Mouse (Mus musculus): ENCODE measurements around the gene C2cd2.
"Not testable (repeated sequence)": the region's sequence is repeated elsewhere in the genome, so short reads cannot be mapped to it uniquely, and the experiment has no call there.

Gene C2cd2

DNA sequence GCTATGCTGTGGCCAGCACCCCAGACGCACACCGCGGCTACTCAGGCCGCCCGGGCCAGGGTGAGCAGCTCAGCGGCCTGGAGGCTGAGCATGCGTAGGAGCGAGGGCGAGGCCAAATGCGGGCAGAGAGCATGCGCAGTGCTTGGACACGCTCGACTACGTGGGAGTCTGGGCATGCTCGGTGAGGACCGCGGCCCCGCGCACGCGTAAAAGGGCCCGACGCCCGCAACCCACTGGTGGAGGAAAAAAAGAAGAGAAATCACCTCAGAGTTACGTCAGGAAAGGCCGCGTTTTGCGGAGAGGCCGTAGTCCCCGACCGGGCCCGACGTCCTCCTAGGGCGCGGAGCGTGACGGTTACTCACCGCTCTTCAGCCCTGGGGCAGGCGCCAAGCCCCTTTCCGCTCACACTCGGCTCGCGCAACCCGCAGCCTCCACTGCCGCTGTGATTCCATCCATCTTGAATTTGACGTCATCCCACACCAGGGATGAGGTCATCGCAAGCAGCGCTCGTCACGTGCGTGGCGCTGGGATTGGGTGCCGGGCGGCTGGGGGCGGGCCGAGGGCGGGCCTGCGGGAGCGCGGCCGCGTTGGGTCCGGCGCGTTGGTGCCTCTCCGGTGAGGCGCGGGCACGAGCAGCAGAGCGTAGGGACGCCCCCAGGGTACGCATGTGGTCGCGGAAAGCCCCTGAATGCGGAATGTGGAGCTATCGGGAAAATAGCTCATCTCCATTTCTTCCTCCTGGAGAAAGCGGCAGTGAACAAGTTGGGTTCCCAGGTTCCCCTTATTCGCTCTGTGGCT, at the start of gene C2cd2, which contains the start of gene Zbtb21:
Gene C2cd2, minus strand, starts transcription at position 448 of the 798 bp plus-strand sequence.
Gene Zbtb21, minus strand, starts transcription at position 472 of the 798 bp plus-strand sequence.
- DNase-seq (ENCODE audit: low spot score in 2 of 2) = peak; percentile 90 to 97

DNA sequence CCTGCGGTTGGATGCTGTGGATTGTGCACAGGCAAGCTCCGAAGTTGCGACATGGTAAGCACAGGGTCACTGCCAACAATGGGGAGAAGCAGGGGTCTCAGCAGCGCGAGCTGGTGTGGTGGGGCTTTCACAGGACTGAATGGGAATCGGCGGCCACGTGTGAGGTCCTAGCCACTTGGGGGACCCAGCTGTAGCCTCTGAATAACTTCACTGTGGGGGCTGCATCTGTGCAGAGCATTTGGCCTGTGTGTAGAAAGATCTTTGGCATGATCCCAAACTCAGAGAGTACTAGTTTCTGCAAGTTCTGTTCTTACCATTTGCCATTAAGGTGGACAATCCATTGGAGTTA, 35.0 kb upstream of the C2cd2 start:
- DNase-seq (ENCODE audit: low spot score in 2 of 2) = not testable (repeated sequence)

DNA sequence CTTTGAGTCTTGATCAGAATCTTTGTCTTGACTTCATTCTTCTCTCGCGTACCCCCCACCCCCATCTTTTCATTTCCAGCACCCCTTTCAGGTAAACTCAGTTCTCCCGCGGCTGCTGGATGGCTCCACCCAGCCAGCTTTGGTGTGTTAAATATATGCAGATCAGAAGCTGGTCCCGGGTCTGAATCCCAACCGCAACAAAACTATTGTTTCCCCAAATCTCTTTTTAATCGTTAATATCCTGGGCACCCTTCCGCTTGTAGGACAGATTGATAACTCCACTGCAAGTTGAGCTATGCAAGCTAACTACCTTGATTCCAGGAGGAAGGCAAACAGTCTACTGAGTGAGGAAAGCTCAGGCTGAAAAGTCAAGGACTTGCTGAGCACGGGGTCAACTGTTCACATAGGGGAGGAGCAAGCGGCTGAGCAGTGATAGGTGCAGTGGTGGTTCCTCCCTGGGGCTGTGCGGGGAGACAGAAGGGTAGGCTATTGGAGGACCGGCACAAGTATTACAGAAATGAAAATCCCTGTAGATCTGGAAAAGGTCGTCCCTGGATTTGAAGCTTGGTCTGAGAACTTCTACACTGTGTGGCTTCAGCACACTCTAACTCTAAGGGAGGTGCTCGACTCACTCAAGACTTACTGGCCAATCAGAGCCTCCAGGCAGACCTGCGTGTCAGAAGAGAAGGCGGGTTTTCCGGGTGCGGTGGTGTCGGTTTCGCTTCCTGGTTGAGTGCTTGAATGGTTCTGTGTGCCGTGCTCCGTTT, 34.4 kb upstream of the C2cd2 start, which contains the start of gene B230307C23Rik:
Gene B230307C23Rik, plus strand, starts transcription at position 700 of the 767 bp plus-strand sequence.
- DNase-seq (ENCODE audit: low spot score in 2 of 2) = peak; percentile 80 to 88

DNA sequence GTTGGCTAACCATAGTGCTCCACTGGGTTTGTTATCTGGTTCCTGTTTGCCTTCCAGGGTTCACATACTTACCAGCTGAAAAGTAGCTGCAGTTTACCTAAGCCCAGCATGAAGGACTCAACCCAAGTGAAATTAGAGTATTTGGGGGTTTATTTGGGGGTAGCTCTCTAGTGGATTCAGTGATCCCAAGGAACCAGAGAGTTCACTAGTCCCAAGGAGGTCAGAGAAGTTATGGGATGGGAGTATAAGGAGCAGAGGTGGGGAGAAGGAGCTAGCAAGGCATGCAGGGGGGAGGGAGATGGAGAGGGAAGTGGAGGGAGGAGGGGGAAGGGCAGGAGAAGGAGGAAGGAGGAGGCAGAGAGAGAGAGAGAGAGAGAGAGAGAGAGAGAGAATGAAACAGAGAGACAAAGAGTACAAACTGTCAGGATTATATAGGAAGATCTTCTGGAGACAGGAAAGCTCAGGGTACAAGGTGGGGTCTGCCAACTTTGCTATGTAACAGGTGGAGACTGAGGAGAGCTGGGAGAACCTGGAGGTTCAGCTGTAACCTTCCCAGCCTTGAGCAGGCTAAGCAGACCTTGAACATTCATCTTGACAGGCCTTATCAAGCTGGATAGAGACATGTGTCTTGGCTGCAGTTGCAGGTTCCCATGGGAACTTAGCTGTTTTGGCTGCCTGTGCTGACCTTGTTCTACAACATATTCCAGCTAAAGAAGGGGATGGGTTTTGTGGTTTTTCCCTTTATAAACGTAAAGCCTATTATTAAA, 33.6 kb upstream of the C2cd2 start:
- peak; percentile 2 to 31 for DNase-seq (ENCODE audit: low spot score in 2 of 2)

DNA sequence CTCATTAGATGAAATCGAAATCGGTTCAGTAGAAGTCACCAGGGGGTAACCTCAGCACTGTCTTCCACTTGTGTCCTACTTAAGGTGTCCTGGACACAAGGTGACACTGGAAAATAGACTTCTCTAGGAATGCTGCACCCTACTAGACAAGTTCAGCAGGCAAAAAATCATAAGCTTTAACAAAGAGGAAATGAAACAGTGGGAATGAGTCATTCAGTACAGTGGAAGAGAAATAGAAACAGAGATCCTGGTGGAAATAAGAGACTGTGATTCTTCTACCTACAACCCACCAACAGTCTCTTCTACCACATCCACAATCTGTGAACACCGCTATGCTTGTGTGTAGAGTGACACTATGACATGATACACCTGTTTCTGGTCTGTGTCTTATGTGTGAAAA, 30.1 kb upstream of the C2cd2 start:
- not testable (repeated sequence) for DNase-seq (ENCODE audit: low spot score in 2 of 2)

DNA sequence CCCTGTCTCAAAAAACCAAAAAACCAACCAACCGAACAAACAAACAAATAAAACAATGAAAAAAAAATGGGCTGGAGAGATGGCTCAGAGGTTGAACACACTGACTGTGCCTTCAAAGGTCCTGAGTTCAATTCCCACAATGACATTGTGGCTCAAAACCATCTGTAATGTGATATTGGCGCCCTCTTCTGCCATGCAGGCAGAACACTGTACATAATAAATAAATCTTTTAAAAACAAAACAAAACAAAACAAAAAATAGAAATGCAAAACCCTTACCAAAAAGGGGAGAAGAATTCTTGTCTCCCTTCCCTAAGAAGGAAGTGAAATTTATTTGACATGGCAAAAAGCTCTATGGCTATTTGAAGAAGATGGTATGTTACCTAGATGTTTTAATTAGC, 29.1 kb upstream of the C2cd2 start:
- DNase-seq (ENCODE audit: low spot score in 2 of 2) = no peak

DNA sequence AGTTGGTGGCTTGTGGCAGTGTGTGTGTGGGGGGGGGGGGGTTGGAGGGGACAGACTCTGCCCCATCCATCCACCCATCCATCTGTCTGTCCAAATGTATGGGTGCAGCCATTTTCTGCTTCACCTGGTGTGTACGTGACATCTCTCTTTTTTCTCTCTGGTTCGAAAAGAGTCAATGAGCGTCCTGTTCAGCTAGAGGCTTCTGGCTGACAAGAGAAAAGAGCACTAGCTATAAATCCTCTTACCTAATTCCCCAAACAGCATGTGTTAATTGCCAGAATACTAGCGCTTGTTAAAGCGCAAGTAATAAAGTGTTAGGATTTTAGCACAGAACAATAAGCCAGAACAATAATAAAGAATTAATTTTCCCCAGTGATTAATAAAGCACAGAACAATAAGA, 22.2 kb upstream of the C2cd2 start:
- DNase-seq (ENCODE audit: low spot score in 2 of 2) = no peak

DNA sequence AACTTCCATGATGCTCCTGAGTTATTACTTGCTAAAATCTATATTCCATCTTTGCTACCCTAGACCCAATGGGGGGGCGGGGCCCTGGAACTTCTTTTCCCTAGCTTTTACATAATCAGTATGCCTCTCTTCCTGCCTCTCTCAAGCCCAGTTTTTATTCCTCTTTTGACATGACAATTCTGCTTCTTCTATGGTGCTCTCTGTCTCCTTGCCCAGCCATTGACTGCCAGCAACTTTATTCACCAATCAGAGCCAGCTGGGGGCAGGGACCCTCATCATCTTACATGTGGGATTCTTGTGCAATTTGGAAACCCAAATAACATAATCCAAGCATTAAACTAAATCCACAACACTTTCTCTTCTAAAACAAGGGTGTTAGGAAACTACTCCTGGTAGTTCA, 19.0 kb upstream of the C2cd2 start:
- DNase-seq (ENCODE audit: low spot score in 2 of 2) = no peak

DNA sequence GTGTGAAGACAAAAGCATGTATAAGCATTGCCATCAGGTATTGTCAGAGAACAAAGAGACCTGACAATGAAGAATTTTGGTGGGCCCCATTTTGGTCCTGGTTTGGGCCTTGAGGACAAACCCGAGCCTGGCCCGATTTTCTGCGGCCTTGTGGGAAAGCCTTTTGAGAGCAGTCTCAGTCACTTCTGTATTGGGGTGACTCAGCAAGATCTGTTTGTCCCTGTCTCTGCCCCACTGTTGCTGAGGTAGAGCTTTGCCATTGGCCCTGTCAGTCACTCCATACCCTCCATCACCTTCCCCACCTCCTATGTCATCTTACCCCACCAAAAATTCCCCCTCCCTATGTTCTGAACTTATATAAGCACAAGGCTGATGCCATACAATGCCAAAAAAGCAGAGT, 15.3 kb upstream of the C2cd2 start:
- no peak for DNase-seq (ENCODE audit: low spot score in 2 of 2)

DNA sequence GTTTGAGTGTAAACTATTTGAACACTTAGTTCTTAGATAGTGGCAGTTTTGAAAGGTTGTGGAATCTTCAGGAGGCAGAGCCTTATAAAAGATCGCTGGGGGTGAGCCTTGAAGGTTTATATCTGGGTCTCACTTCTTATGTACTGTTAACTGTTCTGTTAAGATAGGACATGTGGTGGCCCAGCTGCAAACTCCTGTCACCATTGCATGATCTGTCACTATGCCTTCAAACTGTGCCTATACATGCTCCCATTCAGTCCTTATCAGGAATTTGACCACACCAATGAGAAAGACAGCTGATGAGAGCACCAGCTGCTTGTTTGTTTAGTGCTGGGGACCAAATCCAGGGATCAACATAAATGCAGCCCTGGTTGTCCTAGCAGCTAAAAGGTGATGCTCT, 14.9 kb upstream of the C2cd2 start:
- no peak for DNase-seq (ENCODE audit: low spot score in 2 of 2)

DNA sequence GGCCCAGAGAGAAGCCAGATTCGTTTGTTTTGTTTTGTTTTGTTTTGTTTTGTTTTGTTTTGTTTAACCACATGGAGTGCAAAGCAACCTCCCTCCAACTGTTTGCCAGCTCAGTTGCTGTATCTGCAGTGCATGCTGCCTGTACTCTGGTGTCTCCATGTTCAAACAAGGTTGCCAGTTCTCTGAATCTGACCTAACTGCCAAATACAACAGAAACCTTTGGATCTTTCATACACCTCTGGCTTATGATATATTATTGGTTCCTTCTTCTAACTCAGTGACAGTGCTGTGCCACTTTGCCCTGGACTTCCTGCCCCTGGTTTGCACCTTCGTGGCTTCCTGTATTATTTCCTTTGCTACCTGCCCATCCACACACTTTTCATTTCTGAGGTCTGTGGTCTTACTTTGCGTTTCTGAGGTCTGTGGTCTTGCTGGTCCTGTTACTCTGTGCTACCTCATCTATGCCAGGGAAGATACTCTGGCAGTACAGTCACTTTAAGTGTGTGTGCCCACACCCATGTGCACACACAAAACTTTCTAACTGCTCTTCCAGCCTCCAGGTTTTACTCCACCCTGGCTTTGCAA, 1.6 kb upstream of the C2cd2 start:
- DNase-seq (ENCODE audit: low spot score in 2 of 2) = no peak

DNA sequence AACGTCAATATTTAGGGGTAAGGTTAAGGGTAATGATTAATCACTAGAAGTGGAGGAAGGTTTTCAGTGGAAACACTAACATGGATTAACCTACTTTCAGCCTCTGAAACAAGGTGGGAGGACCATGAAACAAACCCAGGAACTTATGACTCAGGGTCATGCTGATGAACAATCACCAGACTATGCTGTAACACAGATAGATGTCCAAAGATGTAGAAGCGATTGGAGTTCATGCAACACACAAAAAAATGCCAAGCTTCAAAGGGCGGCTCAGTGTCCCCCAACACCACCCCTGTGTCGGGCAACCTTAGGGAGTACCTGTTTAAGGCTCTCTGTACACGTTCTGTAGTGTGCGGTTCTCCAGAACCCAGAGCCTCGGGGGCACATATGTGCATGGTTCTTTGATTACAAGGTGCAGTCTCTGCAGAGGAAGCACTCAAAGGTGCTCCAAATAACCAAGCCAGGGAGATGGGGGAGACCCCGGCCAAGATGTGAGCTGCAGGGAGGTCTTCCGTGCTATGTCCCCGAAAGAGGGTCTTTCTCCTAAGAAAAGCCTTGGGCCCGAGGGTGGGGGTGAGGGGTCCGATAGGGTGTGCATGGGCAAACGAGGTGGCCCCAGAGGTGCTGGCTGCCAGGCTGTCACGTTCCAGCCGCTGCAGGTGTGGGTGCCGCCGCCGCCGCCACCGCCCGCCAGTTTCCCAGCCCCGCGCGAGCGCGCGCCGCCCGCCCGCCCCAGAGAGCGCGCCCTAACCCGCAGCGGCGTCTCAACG, 832 bp downstream of the C2cd2 start:
- DNase-seq (ENCODE audit: low spot score in 2 of 2) = peak in 1 of 2 experiments; percentile 5

DNA sequence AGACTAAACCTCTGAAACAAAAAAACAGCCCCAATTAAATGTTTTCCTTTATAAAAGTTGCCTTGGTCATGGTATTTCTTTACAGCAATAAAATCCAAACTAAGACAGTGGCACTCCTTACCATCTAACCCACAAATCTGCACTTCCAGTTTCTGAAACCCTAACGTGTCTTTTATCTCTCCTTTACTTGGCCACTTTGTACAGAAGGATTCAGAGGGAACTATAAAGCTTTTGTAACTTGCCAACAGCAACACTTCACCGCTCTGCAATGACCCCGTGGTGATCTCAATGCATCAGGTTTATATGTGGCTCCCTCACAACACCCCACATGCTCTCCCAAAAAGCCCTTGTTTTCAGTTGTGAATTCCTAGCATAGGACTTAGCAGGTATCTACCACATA, 2.0 kb downstream of the C2cd2 start:
- no peak for DNase-seq (ENCODE audit: low spot score in 2 of 2)

DNA sequence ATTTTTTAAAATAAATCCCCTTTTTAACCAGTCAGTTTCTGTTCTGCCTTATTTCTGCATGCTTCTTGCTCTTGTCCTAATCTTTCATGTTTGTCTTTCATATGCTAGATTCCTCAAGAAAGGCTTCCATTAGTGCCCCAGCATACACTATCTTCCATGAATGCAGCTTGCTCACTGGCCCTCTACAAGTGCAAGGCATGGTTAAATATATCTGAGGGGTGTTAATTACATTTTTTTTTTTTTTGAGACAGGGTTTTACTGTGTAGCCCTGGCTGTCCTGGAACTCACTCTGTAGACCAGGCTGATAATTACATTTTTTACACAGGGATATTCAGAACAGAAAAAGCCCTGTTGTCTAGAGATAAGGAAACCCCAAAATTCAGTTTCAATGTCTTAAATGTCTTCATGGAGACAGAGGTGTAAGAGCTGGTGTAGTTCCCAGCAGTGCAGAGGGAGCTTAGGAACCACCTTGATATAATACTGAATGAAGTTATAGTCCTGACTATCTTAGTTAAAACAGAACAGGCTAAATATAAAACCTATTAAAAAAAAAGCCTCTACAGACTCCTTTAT, 3.9 kb downstream of the C2cd2 start:
- no peak for DNase-seq (ENCODE audit: low spot score in 2 of 2)

DNA sequence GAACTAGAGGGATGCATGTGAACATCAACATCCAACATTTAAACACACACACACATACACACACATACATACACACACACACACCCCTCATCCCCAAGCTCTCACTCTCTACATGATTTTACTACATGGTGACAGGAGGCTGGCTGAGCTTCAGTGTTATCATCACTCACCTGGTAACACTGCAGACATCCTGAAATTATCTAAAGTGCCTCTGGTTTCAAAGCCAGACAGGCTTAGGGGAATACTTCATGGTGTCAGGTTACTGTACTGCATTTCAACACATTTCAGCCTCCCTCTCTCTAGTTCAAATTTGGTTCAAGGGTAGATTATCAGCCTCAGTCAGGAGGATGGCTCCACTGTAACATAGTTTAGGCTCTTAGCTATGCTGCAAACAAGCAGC, 4.8 kb downstream of the C2cd2 start:
- no peak for DNase-seq (ENCODE audit: low spot score in 2 of 2)

DNA sequence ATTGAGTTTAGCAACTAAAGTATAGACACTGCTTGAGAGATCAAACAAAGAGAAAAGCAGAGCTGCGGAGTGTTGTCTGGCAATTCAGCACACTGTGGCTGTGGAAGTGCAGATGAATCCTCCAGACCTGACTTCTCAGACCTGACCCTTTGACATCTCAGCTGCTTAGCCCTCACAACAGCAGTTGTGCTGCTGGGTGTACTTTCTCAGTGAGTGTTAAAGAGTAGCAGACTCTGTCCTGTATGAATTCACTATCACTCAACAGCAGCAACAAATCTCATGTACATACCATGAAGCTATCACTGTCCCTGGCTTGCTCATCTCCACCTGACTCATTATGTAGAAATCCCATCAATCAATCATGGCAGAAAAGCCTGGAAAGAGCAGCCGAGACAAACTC, 6.4 kb downstream of the C2cd2 start:
- no peak for DNase-seq (ENCODE audit: low spot score in 2 of 2)

DNA sequence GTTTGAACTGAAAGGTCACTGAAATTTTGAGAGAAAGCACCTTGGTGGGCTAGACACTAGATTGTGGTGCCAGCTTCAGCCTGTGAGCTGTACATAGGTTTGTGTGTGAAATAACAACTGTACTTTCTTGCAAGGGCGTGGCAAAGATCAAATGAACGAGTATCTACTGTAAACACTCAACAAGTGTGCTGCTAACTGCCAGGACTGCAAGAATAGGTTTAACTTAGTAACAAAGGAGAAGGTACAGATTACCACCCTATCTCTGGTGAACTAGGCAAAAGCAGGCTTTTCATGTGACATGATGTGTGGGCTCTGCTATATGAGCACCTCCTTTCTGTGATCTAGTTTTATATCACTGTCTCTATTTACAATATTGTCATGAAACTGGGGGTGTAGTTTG, 9.1 kb downstream of the C2cd2 start:
- no peak for DNase-seq (ENCODE audit: low spot score in 2 of 2)

DNA sequence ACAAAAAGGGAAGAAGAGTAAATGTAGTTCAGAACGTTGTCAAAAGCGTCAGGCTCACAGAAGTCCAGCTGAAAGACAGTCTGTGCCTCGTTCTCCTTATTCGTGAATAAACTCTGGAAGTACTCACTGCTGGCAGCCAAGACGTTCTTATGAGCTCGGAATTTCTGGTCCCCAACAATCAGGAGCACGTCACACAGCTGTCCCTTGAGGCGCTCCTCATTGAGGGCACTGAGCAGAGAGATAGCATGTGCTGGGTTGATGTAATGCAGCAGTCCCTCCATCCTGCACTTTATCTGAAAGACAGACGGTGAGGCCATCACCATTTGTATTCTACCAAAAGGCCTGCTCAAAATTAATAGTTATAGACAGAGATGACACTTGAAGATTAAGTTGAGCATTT, 9.6 kb downstream of the C2cd2 start:
- no peak for DNase-seq (ENCODE audit: low spot score in 2 of 2)

DNA sequence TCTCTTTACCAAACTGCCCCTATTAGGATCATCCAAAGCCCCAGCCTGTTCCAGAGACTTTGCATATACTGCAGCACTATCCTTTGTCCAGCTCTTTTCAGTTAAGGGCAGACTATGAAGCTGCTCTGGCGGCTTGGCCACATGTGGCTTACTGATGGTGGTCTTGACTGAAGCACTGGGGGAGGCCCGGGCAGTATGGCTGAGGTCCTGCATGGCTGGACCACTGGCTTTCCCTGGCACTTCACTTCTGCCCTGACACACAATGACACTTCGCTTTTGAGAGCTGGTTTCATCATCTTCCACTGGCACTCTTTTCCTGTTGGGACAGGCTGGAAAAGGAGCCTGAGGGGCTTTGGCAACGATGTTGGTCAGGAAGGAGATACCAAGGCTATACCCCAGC, 10.0 kb downstream of the C2cd2 start:
- no peak for DNase-seq (ENCODE audit: low spot score in 2 of 2)

DNA sequence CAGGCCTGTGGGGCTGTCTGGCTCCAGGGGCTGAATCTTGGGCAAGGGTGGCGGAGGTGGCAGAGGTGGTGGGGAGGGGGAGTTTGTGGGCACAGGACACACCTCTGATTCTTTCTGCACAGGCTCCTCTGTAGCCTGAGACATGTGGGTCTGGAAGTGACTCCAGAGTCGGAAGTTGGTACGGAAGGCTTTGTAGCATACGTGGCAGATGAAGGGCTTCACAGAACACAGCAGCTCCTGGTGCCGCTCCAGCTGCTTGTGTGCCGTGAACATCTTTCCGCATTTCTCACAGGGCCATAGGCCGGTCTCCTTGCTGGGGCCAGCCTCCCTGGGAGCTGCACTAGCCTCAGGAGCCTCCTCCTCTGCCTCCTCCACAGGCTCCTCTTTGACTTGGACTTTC, 12.3 kb downstream of the C2cd2 start:
- no peak for DNase-seq (ENCODE audit: low spot score in 2 of 2)

DNA sequence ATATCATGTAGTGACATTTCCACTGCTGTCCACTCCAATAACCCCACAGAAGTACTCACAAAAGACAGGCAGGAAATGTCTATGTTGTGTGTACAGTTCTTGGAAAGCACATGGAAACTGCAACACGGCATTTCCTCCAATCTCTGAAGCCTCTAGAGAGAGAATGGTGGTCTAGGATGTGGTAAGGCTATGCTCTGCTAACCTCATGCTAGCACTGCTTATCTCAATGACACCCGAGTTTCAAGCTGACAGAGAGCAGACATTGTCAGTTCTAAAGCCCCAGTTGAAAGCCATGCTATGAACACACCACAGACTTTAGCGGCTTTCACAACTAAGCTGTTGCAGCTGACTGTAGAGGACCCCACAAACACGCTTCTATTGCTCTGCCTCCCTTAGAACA, 13.6 kb downstream of the C2cd2 start:
- DNase-seq (ENCODE audit: low spot score in 2 of 2) = no peak

Measured in urinary bladder, postnatal 36 days (tissue).